Mouse (Mus musculus) thymus, postnatal 36 days (tissue): ENCODE results near the gene Gnb5.
A peak's percentile ranks its signal among the peaks of the same experiment; 100 is the strongest.
"Not testable (repeated sequence)": the region's sequence is repeated elsewhere in the genome, so short reads cannot be mapped to it uniquely, and the experiment has no call there.

ENCODE experiments used
- DNase-seq, 2 experiments: peaks; one replicate each; pipeline ENCODE4 v3.0.0; 2022; ENCODE audit warnings: mixed read lengths in 2 of 2

Gene Gnb5

GRCm38 (mm10) chr9:75362201-75362600, 56.1 kb downstream of the Gnb5 start:
- no peak for DNase-seq

- no peak for DNase-seq
Measured at GRCm38 (mm10) chr9:75363001-75363400, 56.9 kb downstream of the Gnb5 start.

GRCm38 (mm10) chr9:75363702-75364101, 57.6 kb downstream of the Gnb5 start:
- not testable (repeated sequence) for DNase-seq

GRCm38 (mm10) chr9:75365195-75365594, 59.1 kb downstream of the Gnb5 start:
- DNase-seq, result no peak

GRCm38 (mm10) chr9:75366191-75366590, 60.1 kb downstream of the Gnb5 start:
- no peak for DNase-seq

- DNase-seq, result no peak
Measured at GRCm38 (mm10) chr9:75368779-75369178, 62.7 kb downstream of the Gnb5 start.

- no peak for DNase-seq
Measured at GRCm38 (mm10) chr9:75375606-75376005, 69.5 kb downstream of the Gnb5 start.

- DNase-seq, result no peak
Measured at GRCm38 (mm10) chr9:75376428-75376827, 70.3 kb downstream of the Gnb5 start.

GRCm38 (mm10) chr9:75378774-75379173, 72.7 kb downstream of the Gnb5 start:
- DNase-seq, result no peak

GRCm38 (mm10) chr9:75382825-75383224, 76.7 kb downstream of the Gnb5 start:
- DNase-seq, result no peak

GRCm38 (mm10) chr9:75383785-75384184, 77.7 kb downstream of the Gnb5 start:
- peak; percentile 12 to 15 for DNase-seq

GRCm38 (mm10) chr9:75384337-75384962, 78.4 kb downstream of the Gnb5 start:
- DNase-seq, result no peak

- DNase-seq, result no peak
Measured at GRCm38 (mm10) chr9:75385218-75385974, 79.3 kb downstream of the Gnb5 start.

GRCm38 (mm10) chr9:75393251-75393650, 87.2 kb downstream of the Gnb5 start:
- no peak for DNase-seq
